ENCODE assay signal across 11 mouse cellular contexts in the genomic region with DNA sequence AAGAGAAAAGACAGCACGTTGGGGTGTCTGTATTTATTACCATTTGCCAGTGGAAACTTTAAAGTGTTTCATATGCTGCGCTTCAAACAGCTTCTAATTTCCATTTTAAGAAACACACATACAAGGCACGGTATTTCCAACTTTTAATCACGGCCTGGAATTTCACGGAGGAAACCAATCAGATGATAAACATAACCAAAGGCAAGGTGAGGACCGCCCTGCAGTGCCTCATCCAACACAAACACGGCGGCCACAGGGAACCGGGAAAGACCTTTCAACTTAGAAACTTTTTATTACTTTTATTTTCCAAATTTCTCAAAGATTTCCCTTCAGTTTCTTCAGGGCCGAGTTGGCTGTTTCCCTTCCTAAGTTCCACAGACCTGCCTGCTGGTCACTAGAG. TPM values are rescaled to one million over a fixed set of nuclear protein-coding genes. Genes with fewer than 3 reads are reported as not detected.
DNase-seq lines count a peak whose midpoint lies in the region; ATAC-seq lines count a peak whose summit lies in the region.
"Had no signal": no experiment of that assay in that cellular context is flagged by ENCODE, and none has a peak within 500 bp of the region (broad histone marks: within the 10 kb centered on the region; RNA-seq: fewer than 3 reads in every experiment).

No protein-coding gene starts in this region.

- 0 out of 2 replicates have a peak overlapping the region, but pooled peaks have one; percentile 81 for H3K4me2 ChIP-seq in hindbrain, embryonic 12.5 days (replicated peaks)
- no peak overlapping the region for H3K4me2 ChIP-seq in hindbrain, embryonic 11.5 days (replicated peaks; ENCODE audit: low read depth, low read length)
- H3K4me2 ChIP-seq in neural tube, embryonic 13.5 days: peak overlapping the region; percentile 85
- H3K4me2 ChIP-seq in liver, embryonic 12.5 days: peak overlapping the region; percentile 93; the same call in 1 of the 2 replicates

- DNase-seq in hindbrain, embryonic 11.5 days (ENCODE audit: low spot score): no peak
- no peak for DNase-seq in neural tube, embryonic 10.5 days (ENCODE audit: extremely low spot score, low spot score)
- DNase-seq in frontal cortex, adult 2 months (ENCODE audit: extremely low spot score in 1 of 2, low spot score in 1 of 2): no peak
- DNase-seq in embryo, embryonic 11 days: no peak
- no peak for DNase-seq in thymus, postnatal 0 days (ENCODE audit: low spot score)
- DNase-seq: cerebellum, adult 8-10 months; thymus, adult 2 months had no signal

- 84% methylated on average over 10 of the region's 10 CpGs for WGBS in hindbrain, embryonic 12.5 days
- 83% methylated on average over 10 of the region's 10 CpGs for WGBS in hindbrain, embryonic 11.5 days
- 80% methylated on average over 10 of the region's 10 CpGs for WGBS in neural tube, embryonic 13.5 days
- 58% methylated on average over 10 of the region's 10 CpGs for WGBS in liver, embryonic 12.5 days (ENCODE audit: insufficient replicate concordance)

- H3K27me3 ChIP-seq in hindbrain, embryonic 12.5 days: no peaks in the 10 kb centered on the region
- H3K27me3 ChIP-seq in hindbrain, embryonic 11.5 days (ENCODE audit: control insufficient read depth, insufficient read depth, low read length): no peaks in the 10 kb centered on the region
- no peaks in the 10 kb centered on the region for H3K27me3 ChIP-seq in neural tube, embryonic 13.5 days
- H3K27me3 ChIP-seq in liver, embryonic 12.5 days (replicated peaks): peaks cover 42% of the 10 kb centered on the region

- H3K4me3 ChIP-seq in hindbrain, embryonic 12.5 days: no peak overlapping the region
- no peak overlapping the region for H3K4me3 ChIP-seq in hindbrain, embryonic 11.5 days (ENCODE audit: low read depth, low read length)
- H3K4me3 ChIP-seq in neural tube, embryonic 13.5 days: no peak overlapping the region
- H3K4me3 ChIP-seq in liver, embryonic 12.5 days: no peak overlapping the region

- no peak overlapping the region for H3K9ac ChIP-seq in hindbrain, embryonic 12.5 days
- H3K9ac ChIP-seq in hindbrain, embryonic 11.5 days (ENCODE audit: low read depth, low read length): no peak overlapping the region
- H3K9ac ChIP-seq in neural tube, embryonic 13.5 days: no peak overlapping the region
- H3K9ac ChIP-seq in liver, embryonic 12.5 days: no peak overlapping the region

- ATAC-seq in hindbrain, embryonic 12.5 days (ENCODE audit: low FRiP score): no peak
- ATAC-seq in hindbrain, embryonic 11.5 days (ENCODE audit: low FRiP score): no peak
- no peak for ATAC-seq in neural tube, embryonic 13.5 days (ENCODE audit: low read depth)
- ATAC-seq in liver, embryonic 12.5 days: no peak

- no peak overlapping the region for H3K27ac ChIP-seq in hindbrain, embryonic 12.5 days
- no peak overlapping the region for H3K27ac ChIP-seq in hindbrain, embryonic 11.5 days (ENCODE audit: low read depth, low read length)
- H3K27ac ChIP-seq in neural tube, embryonic 13.5 days (replicated peaks): no peak overlapping the region
- H3K27ac ChIP-seq in liver, embryonic 12.5 days: no peak overlapping the region
- H3K27ac ChIP-seq: macrophage had no signal

- peaks cover 31% of the 10 kb centered on the region for H3K4me1 ChIP-seq in hindbrain, embryonic 12.5 days
- H3K4me1 ChIP-seq in hindbrain, embryonic 11.5 days (replicated peaks; ENCODE audit: control insufficient read depth, insufficient read depth, low read length): peaks cover 3% of the 10 kb centered on the region; the same call in 1 of the 2 replicates
- H3K4me1 ChIP-seq in neural tube, embryonic 13.5 days (replicated peaks): peaks cover 51% of the 10 kb centered on the region
- peaks cover 77% of the 10 kb centered on the region for H3K4me1 ChIP-seq in liver, embryonic 12.5 days

- H3K9me3 ChIP-seq in hindbrain, embryonic 12.5 days (replicated peaks): no peaks in the 10 kb centered on the region
- H3K9me3 ChIP-seq in hindbrain, embryonic 11.5 days (ENCODE audit: control insufficient read depth, low read length): no peaks in the 10 kb centered on the region
- H3K9me3 ChIP-seq in neural tube, embryonic 13.5 days: no peaks in the 10 kb centered on the region
- no peaks in the 10 kb centered on the region for H3K9me3 ChIP-seq in liver, embryonic 12.5 days (replicated peaks)

- no peaks in the 10 kb centered on the region for H3K36me3 ChIP-seq in hindbrain, embryonic 12.5 days
- H3K36me3 ChIP-seq in hindbrain, embryonic 11.5 days (ENCODE audit: control insufficient read depth, insufficient read depth, low read length): no peaks in the 10 kb centered on the region
- no peaks in the 10 kb centered on the region for H3K36me3 ChIP-seq in neural tube, embryonic 13.5 days
- H3K36me3 ChIP-seq in liver, embryonic 12.5 days: no peaks in the 10 kb centered on the region

RNA-seq across cellular contexts. Expression of gene Cdc42bpb, which starts 2.8 kb away (rescaled TPM):
- polyA plus RNA-seq in hindbrain, embryonic 12.5 days (2016; fragmentation: Nextera tagmentation; extraction: Ambion mirVana): 43.2 and 44.8 TPM in 2 replicates
- polyA plus RNA-seq in hindbrain, embryonic 11.5 days (2014; fragmentation: Nextera tagmentation; extraction: Ambion mirVana): 28.6 and 31.9 TPM in 2 replicates
- polyA plus RNA-seq in neural tube, embryonic 13.5 days (2015; fragmentation: Nextera tagmentation; extraction: Ambion mirVana): 34.0 and 41.4 TPM in 2 replicates
- 13.0 and 15.1 TPM in 2 replicates for polyA plus RNA-seq in liver, embryonic 12.5 days (2016; fragmentation: Nextera tagmentation; extraction: Ambion mirVana)
- polyA plus RNA-seq in frontal cortex, adult 2 months (2012; rRNA removed): 175 and 184 TPM in 2 replicates
- polyA plus RNA-seq in thymus, postnatal 0 days (2015; fragmentation: Nextera tagmentation; extraction: Ambion mirVana): 4.3 and 4.9 TPM in 2 replicates

RNA-seq across cellular contexts. Expression of gene Lbhd2, which starts 31.9 kb away (rescaled TPM):
- 0.45 and 0.74 TPM in 2 replicates for polyA plus RNA-seq in hindbrain, embryonic 12.5 days (2016; fragmentation: Nextera tagmentation; extraction: Ambion mirVana)
- 0.47 TPM in 1 of 2 replicates, not detected in the other for polyA plus RNA-seq in hindbrain, embryonic 11.5 days (2014; fragmentation: Nextera tagmentation; extraction: Ambion mirVana)
- polyA plus RNA-seq in neural tube, embryonic 13.5 days (2015; fragmentation: Nextera tagmentation; extraction: Ambion mirVana): 1.4 TPM in 1 of 2 replicates, not detected in the other
- polyA plus RNA-seq in liver, embryonic 12.5 days (2016; fragmentation: Nextera tagmentation; extraction: Ambion mirVana): 0.28 TPM in 1 of 2 replicates, not detected in the other
- polyA plus RNA-seq in frontal cortex, adult 2 months (2012; rRNA removed): 23.2 and 24.5 TPM in 2 replicates
- polyA plus RNA-seq in thymus, postnatal 0 days (2015; fragmentation: Nextera tagmentation; extraction: Ambion mirVana): 4.8 and 5.9 TPM in 2 replicates
- polyA plus RNA-seq: macrophage had no signal

RNA-seq across cellular contexts. Expression of gene Exoc3l4, which starts 42.1 kb away (rescaled TPM):
- polyA plus RNA-seq in hindbrain, embryonic 12.5 days (2016; fragmentation: Nextera tagmentation; extraction: Ambion mirVana): 4.9 and 5.1 TPM in 2 replicates
- polyA plus RNA-seq in hindbrain, embryonic 11.5 days (2014; fragmentation: Nextera tagmentation; extraction: Ambion mirVana): 3.5 and 3.8 TPM in 2 replicates
- 1.1 and 2.3 TPM in 2 replicates for polyA plus RNA-seq in neural tube, embryonic 13.5 days (2015; fragmentation: Nextera tagmentation; extraction: Ambion mirVana)
- 15.5 and 18.2 TPM in 2 replicates for polyA plus RNA-seq in liver, embryonic 12.5 days (2016; fragmentation: Nextera tagmentation; extraction: Ambion mirVana)
- polyA plus RNA-seq in frontal cortex, adult 2 months (2012; rRNA removed): 3.8 and 4.8 TPM in 2 replicates
- 25.3 and 33.2 TPM in 2 replicates for polyA plus RNA-seq in thymus, postnatal 0 days (2015; fragmentation: Nextera tagmentation; extraction: Ambion mirVana)
